Mouse (Mus musculus): ENCODE data around the gene Trpv2.

- TF ChIP-seq POLR2A (IDR thresholded peaks at IDR 0.05; ENCODE audit: borderline replicate concordance, low read depth, low read length) (no peak), CTCF (IDR thresholded peaks at IDR 0.05; ENCODE audit: low read depth, low read length) (no peak)
Measured at GRCm38 (mm10) chr11:62550227-62550685, 24.0 kb upstream of the Trpv2 start.

All from bone marrow macrophage, adult 2 months (primary cell).